Mouse (Mus musculus) ES-E14 (cell line): Measurements from ENCODE around the gene Tat.

Experiments used
- ZC3H11A ChIP-seq: IDR thresholded peaks from 2 replicates; pipeline ENCODE4 v1.6.1; 2012; ENCODE audit warnings: low read depth, mild to moderate bottlenecking, inconsistent platforms, low read length, borderline replicate concordance
- ZNF384 ChIP-seq: IDR thresholded peaks from 2 replicates; pipeline ENCODE4 v1.6.1; 2012; ENCODE audit warnings: low read depth, low read length, inconsistent platforms

- TF ChIP-seq ZC3H11A (no peak), ZNF384 (no peak)
These were observed 31.8 kb downstream of the Tat start for GRCm38 (mm10) chr8:110022081-110022480.
